Mouse (Mus musculus): ENCODE results near the gene Etv2. TPM values are rescaled to one million over a fixed set of nuclear protein-coding genes. Genes with fewer than 3 reads are reported as not detected.

Gene Etv2
- polyA plus RNA-seq (2012) = 0.23 and 0.25 TPM in 2 replicates

DNA sequence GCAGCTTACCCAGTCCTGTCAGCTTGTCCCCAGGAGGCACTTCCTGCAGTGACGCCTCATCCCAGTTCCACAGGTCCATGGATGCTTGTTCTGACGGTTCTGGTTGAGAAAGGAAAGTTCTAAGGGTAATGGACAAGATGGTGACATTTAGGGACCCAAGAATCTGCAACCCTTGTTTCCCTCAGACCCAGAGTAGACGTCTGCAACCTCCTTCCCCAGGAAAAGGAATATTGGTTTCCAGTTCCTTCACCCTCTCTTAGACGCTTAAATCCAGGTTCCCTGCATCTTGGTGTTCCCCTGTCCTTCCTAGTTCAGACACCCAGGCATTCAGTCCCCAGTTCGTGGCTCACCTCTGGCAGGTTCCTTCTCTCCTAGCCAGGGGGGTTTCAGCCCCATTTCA is at the start of gene Etv2:
Etv2 (minus strand) TSS at position 101 of the 400 bp plus-strand sequence.

GRCm38 (mm10) chr7:30671480-30671879 is 35.8 kb upstream of the Etv2 start, which contains the start of gene Pmis2:
Gene Pmis2, minus strand, starts transcription at chr7:30671605.

DNA sequence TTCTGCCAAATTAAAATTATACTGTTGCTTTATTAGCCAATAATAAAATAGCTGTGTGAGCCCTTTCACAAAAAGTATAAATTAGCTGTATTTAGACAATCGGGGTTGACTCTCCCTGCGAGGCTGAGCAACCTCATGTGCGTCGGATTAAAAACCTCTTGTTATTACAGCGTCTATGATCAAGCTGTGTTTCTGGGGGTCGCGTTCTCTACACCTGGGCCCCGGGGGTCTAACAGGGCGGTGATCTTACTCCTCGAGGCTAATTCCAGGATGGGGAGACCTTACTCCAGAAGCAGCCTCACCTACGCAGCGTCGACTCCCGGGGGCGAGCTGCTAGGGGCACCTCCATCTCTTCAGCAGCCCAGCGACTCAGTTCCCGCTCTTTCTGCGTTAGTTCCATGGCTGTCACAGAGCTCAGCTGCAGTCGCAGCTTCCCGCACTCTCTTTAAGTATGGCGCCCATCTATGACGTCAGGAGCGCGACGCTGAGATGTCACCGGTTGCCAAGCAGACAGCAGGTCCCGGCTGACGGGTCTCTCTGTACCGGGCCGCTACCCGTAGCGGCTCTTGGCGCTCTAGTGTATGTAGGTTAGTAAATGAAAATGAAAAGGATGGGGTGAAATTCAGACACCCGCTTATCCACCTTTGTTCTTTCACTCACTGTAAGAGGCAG is 29.0 kb upstream of the Etv2 start, which contains the start of gene Haus5:
Haus5 (minus strand) TSS at position 466 of the 672 bp plus-strand sequence.

GRCm38 (mm10) chr7:30649591-30650540 is 14.2 kb upstream of the Etv2 start, which contains the start of gene Rbm42:
Gene Rbm42, minus strand, starts transcription at chr7:30650317.

GRCm38 (mm10) chr7:30625530-30626384 is 9.9 kb downstream of the Etv2 start, which contains the start of gene Cox6b1:
Gene Cox6b1, minus strand, starts transcription at chr7:30626151.

DNA sequence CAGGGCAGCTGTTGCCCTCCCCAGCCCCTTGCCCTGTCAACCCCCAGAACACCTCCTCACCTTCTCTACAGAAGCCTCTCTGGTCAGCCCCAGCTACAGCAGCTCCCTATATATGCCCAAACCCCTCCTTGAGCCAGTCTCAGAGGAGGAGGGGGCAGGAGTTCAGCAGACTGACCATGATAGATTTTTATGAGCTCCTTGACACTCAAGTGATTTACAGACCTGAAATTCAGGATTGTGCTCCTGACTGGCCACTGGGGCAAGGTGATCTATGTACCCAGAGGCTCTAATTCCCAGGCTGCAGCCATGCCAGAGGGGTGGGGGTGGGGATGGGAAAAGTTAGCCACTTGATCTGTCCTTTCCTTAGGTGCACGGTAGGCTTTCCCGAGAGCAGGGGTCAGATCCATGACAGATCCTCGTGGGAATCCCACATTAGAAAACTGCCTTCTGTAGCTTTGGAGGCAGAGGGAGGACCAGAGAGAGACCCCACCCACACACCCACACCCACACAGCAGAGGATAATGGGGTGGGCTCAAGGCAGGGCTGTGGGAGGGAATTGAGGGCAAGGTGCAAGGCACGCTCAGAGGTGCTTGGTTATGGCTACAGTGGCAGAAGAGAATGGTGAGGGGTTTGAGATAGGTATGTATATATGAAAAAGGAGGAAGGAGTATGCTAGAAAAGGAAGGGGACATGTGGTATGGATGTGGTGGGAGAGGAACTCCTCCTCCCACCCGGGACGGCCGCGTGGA is 22.8 kb downstream of the Etv2 start, which contains the start of gene Upk1a:
Upk1a (minus strand) TSS at position 194 of the 749 bp plus-strand sequence.

DNA sequence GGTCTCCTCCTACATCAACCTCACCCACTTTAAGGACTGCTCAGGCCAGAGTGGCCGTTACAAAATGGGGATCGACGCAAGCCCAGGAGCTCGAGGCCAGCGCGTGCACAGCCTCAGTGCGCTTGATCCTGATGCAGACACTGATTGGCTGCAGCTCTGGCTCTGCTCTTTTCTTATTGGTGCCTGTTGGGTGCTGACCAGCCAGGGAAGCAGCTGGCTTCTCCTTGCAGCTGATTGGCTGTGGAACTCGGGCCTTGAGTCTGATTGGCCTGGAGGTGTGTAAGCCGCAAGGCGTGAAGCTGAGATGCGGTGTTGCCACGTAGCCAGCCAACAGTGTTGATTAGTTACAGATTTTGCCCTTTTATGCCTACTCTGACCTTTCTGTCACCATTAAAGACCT is 36.9 kb downstream of the Etv2 start, which contains the start of gene Zbtb32:
Zbtb32 (minus strand) TSS at position 124 of the 400 bp plus-strand sequence.

GRCm38 (mm10) chr7:30588676-30589434 is 46.8 kb downstream of the Etv2 start, which contains the start of gene Kmt2b:
Gene Kmt2b, minus strand, starts transcription at chr7:30588726.

Other genes with a start within 250 kb of the Etv2 start
- 186 and 336 TPM in 2 replicates for gene Tyrobp, start 222.1 kb downstream of the Etv2 start, polyA plus RNA-seq (2012)
- gene Hcst, start 216.0 kb downstream of the Etv2 start, polyA plus RNA-seq (2012) = 6.4 and 7.2 TPM in 2 replicates
- gene Nfkbid, start 214.1 kb downstream of the Etv2 start, polyA plus RNA-seq (2012) = 103 and 112 TPM in 2 replicates
- gene Aplp1, start 190.3 kb downstream of the Etv2 start, polyA plus RNA-seq (2012) = 0.08 and 0.15 TPM in 2 replicates
- gene Kirrel2, start 178.2 kb downstream of the Etv2 start, polyA plus RNA-seq (2012) = 0.05 and 0.13 TPM in 2 replicates
- gene Nphs1, start 177.5 kb downstream of the Etv2 start, polyA plus RNA-seq (2012) = not detected in 2 replicates
- not detected in 2 replicates for gene Prodh2, start 142.2 kb downstream of the Etv2 start, polyA plus RNA-seq (2012)
- 74.2 and 104 TPM in 2 replicates for gene Arhgap33, start 100.8 kb downstream of the Etv2 start, polyA plus RNA-seq (2012)
- gene Hspb6, start 83.7 kb downstream of the Etv2 start, polyA plus RNA-seq (2012) = 6.5 and 7.0 TPM in 2 replicates
- gene Proser3, start 83.6 kb downstream of the Etv2 start, polyA plus RNA-seq (2012) = 20.5 and 24.2 TPM in 2 replicates
- 64.1 and 77.3 TPM in 2 replicates for gene Lin37, start 76.0 kb downstream of the Etv2 start, polyA plus RNA-seq (2012)
- 86.2 and 92.8 TPM in 2 replicates for gene U2af1l4, start 72.6 kb downstream of the Etv2 start, polyA plus RNA-seq (2012)
- gene Gm49396, start 72.5 kb downstream of the Etv2 start, polyA plus RNA-seq (2012) = 3.0 and 6.0 TPM in 2 replicates
- 48.5 and 51.9 TPM in 2 replicates for gene Psenen, start 72.2 kb downstream of the Etv2 start, polyA plus RNA-seq (2012)
- 8.8 and 9.3 TPM in 2 replicates for gene Igflr1, start 70.4 kb downstream of the Etv2 start, polyA plus RNA-seq (2012)
- 80.2 and 109 TPM in 2 replicates for gene Kmt2b, start 47.1 kb downstream of the Etv2 start, polyA plus RNA-seq (2012)
- 0.64 TPM in 1 of 2 replicates, not detected in the other for gene Zbtb32, start 36.9 kb downstream of the Etv2 start, polyA plus RNA-seq (2012)
- gene Upk1a, start 23.0 kb downstream of the Etv2 start, polyA plus RNA-seq (2012) = 0.46 and 0.82 TPM in 2 replicates
- 70.6 and 81.6 TPM in 2 replicates for gene Cox6b1, start 9.7 kb downstream of the Etv2 start, polyA plus RNA-seq (2012)
- 287 and 309 TPM in 2 replicates for gene Rbm42, start 14.5 kb upstream of the Etv2 start, polyA plus RNA-seq (2012)
- gene Haus5, start 29.1 kb upstream of the Etv2 start, polyA plus RNA-seq (2012) = 39.5 and 49.7 TPM in 2 replicates
- gene Pmis2, start 35.8 kb upstream of the Etv2 start, polyA plus RNA-seq (2012) = not detected in 2 replicates
- not detected in 2 replicates for gene 2200002J24Rik, start 63.1 kb upstream of the Etv2 start, polyA plus RNA-seq (2012)
- 0.93 and 1.6 TPM in 2 replicates for gene Atp4a, start 76.4 kb upstream of the Etv2 start, polyA plus RNA-seq (2012)
- gene Tmem147, start 93.7 kb upstream of the Etv2 start, polyA plus RNA-seq (2012) = 48.5 and 64.1 TPM in 2 replicates
- gene Gapdhs, start 107.8 kb upstream of the Etv2 start, polyA plus RNA-seq (2012) = not detected in 2 replicates
- gene Sbsn, start 115.6 kb upstream of the Etv2 start, polyA plus RNA-seq (2012) = 1.7 and 3.2 TPM in 2 replicates
- gene Dmkn, start 127.9 kb upstream of the Etv2 start, polyA plus RNA-seq (2012) = 2.0 and 6.7 TPM in 2 replicates
- not detected in 2 replicates for gene Krtdap, start 152.0 kb upstream of the Etv2 start, polyA plus RNA-seq (2012)
- gene Ffar2, start 187.9 kb upstream of the Etv2 start, polyA plus RNA-seq (2012) = 11.4 and 19.2 TPM in 2 replicates
- not detected in 2 replicates for gene Ffar3, start 220.3 kb upstream of the Etv2 start, polyA plus RNA-seq (2012)
- 0.10 and 0.13 TPM in 2 replicates for gene Ffar1, start 225.7 kb upstream of the Etv2 start, polyA plus RNA-seq (2012)
- gene Cd22, start 244.5 kb upstream of the Etv2 start, polyA plus RNA-seq (2012) = 5.0 and 5.4 TPM in 2 replicates